Mouse (Mus musculus): ENCODE results near the gene Fam120b. TPM values are rescaled to one million over a fixed set of nuclear protein-coding genes. Genes with fewer than 3 reads are reported as not detected.

The Fam120b gene
- polyA plus RNA-seq, 1 experiment from 2014 or later: 37.2 TPM

DNA sequence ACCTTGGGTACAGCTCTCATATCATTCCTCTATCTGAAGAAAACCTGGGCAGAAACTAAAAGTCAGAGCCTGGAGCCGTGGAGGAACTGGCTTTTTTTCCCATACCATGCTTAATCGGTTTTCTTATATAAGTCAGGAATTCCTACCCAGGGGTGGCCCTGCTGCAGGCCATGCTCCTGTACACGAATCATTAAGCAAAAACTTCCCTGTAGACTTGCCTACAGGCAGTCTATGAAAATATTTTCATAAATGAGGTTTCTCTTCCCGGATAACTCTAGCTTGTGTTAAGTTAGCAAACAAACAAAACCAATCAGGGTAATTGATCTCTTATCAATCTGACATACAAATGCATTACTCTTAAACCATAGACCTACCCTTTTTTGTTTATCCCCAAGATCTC, 7.1 kb upstream of the Fam120b start:
- Histone ChIP-seq H3K4me3 (ENCODE audit: low read depth, low read length) (no peak overlapping the region), H3K9ac (ENCODE audit: low read length) (no peak overlapping the region), H3K4me1 (ENCODE audit: control insufficient read depth, insufficient read depth, low read length) (no peaks in the 10 kb centered on the region), H3K9me3 (ENCODE audit: control insufficient read depth, low read length) (no peaks in the 10 kb centered on the region), H3K27ac (ENCODE audit: low read depth, low read length) (no peak overlapping the region), H3K36me3 (ENCODE audit: control insufficient read depth, insufficient read depth, low read length) (no peaks in the 10 kb centered on the region), H3K4me2 (ENCODE audit: low read depth) (no peak overlapping the region), H3K27me3 (ENCODE audit: control insufficient read depth, insufficient read depth, low read length) (no peaks in the 10 kb centered on the region)
- 77% methylated on average over 4 of the region's 4 CpGs for WGBS
- no peak for ATAC-seq (ENCODE audit: insufficient read depth, low FRiP score, low TSS enrichment)
- no peak for DNase-seq (ENCODE audit: low spot score)

DNA sequence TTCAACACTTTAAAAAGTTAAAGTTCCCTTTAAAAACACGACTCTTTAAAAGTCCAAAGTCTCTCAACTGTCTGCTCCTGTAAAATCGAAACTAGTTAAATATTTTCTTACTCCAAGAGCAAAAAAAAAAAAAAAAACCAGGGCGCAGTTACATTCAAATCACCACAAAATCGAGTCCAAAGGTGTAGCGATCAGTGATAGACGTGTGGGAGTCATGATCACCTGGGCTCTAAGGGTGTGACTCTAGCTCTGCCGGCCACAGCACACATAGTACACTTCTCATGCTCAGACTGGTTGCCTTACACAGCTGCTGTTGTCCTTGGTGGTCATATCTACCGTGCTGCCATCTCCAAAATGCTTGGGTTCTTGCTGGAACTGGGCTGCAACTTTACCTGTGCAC, 6.6 kb upstream of the Fam120b start:
- no peak overlapping the region for H3K9ac ChIP-seq (ENCODE audit: low read length)
- no peaks in the 10 kb centered on the region for H3K4me1 ChIP-seq (ENCODE audit: control insufficient read depth, insufficient read depth, low read length)
- DNase-seq (ENCODE audit: low spot score) (no peak), ATAC-seq (ENCODE audit: insufficient read depth, low FRiP score, low TSS enrichment) (no peak)
- no peak overlapping the region for H3K27ac ChIP-seq (ENCODE audit: low read depth, low read length)
- WGBS: 83% methylated on average over 8 of the region's 8 CpGs
- H3K4me2 ChIP-seq (ENCODE audit: low read depth): no peak overlapping the region
- no peaks in the 10 kb centered on the region for H3K36me3 ChIP-seq (ENCODE audit: control insufficient read depth, insufficient read depth, low read length)
- no peaks in the 10 kb centered on the region for H3K9me3 ChIP-seq (ENCODE audit: control insufficient read depth, low read length)
- no peak overlapping the region for H3K4me3 ChIP-seq (ENCODE audit: low read depth, low read length)
- H3K27me3 ChIP-seq (ENCODE audit: control insufficient read depth, insufficient read depth, low read length): no peaks in the 10 kb centered on the region

DNA sequence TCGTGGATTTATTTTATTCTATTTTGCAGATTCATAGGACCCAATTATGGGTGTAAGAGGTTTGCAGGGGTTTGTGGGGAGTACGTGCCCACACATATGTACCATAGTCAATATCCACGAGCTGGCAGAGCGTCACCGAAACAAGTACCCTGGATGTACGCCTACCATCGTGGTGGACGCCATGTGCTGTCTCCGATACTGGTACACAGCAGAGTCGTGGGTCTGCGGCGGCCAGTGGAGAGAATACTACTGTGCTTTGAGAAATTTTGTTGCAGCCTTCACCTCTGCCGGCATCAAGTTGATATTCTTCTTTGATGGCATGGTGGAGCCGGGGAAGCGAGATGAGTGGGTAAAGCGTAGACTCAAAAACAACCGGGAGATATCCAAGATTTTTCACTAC, 5.7 kb downstream of the Fam120b start:
- no peaks in the 10 kb centered on the region for H3K27me3 ChIP-seq (ENCODE audit: control insufficient read depth, insufficient read depth, low read length)
- peaks cover 8% of the 10 kb centered on the region for H3K4me1 ChIP-seq (ENCODE audit: control insufficient read depth, insufficient read depth, low read length)
- no peaks in the 10 kb centered on the region for H3K9me3 ChIP-seq (ENCODE audit: control insufficient read depth, low read length)
- H3K36me3 ChIP-seq (ENCODE audit: control insufficient read depth, insufficient read depth, low read length): peaks cover 7% of the 10 kb centered on the region; the same call in 1 of the 2 replicates
- no peak overlapping the region for H3K27ac ChIP-seq (ENCODE audit: low read depth, low read length)
- no peak overlapping the region for H3K4me3 ChIP-seq (ENCODE audit: low read depth, low read length)
- no peak overlapping the region for H3K4me2 ChIP-seq (ENCODE audit: low read depth)
- DNase-seq (ENCODE audit: low spot score): no peak
- H3K9ac ChIP-seq (ENCODE audit: low read length): no peak overlapping the region
- WGBS: 97% methylated on average over 17 of the region's 17 CpGs
- ATAC-seq (ENCODE audit: insufficient read depth, low FRiP score, low TSS enrichment): no peak

DNA sequence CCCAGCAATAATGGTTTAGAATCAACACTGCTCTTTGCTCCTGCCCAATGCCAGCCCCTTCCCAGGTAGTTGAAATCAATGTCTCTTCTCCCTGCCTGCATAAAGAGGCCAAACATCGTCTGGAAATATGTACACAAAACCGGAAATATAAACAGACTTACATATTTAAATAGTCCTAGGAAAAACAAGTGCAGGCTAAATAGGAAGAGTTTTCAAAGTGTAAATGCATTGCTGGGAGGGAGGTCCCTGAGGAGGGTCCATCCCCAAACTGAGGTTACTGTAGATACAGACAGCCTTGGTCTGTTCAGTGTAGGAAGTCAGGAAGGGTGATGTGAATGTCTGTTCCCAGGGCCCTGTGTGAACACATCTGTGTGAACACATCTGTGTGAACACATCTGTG, 10.6 kb downstream of the Fam120b start:
- 88% methylated on average over 2 of the region's 2 CpGs for WGBS
- H3K27me3 ChIP-seq (ENCODE audit: control insufficient read depth, insufficient read depth, low read length): no peaks in the 10 kb centered on the region

DNA sequence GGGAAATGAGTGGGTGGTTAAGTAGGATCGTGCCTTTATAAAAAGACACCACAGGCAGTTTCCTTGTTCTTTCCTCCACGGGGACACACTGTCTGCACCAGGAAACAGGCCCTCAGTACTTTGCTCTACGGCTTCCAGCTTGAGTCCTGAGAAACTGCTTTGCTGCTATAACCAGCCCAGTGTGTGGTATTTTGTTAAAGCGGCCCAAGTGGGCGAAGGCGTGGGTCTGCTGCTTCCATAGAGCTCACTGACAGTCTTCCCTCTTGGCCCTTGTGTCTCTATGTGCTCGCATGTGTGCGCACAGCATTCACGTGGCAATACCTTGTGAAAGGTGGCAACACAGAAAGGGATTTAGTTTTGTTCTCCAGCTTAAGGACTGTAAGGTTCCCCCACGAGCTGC, 13.3 kb downstream of the Fam120b start:
- Histone ChIP-seq H3K27ac (ENCODE audit: low read depth, low read length) (no peak overlapping the region), H3K4me1 (ENCODE audit: control insufficient read depth, insufficient read depth, low read length) (no peaks in the 10 kb centered on the region), H3K4me3 (ENCODE audit: low read depth, low read length) (no peak overlapping the region), H3K36me3 (ENCODE audit: control insufficient read depth, insufficient read depth, low read length) (peaks cover 8% of the 10 kb centered on the region; the same call in 1 of the 2 replicates), H3K4me2 (ENCODE audit: low read depth) (no peak overlapping the region), H3K27me3 (ENCODE audit: control insufficient read depth, insufficient read depth, low read length) (no peaks in the 10 kb centered on the region), H3K9ac (ENCODE audit: low read length) (no peak overlapping the region), H3K9me3 (ENCODE audit: control insufficient read depth, low read length) (no peaks in the 10 kb centered on the region)
- ATAC-seq (ENCODE audit: insufficient read depth, low FRiP score, low TSS enrichment) (no peak), DNase-seq (ENCODE audit: low spot score) (no peak)
- WGBS: 89% methylated on average over 10 of the region's 10 CpGs

More for the DNA sequence above, 10.6 kb downstream of the Fam120b start:
- Histone ChIP-seq H3K4me2 (ENCODE audit: low read depth) (no peak overlapping the region), H3K9me3 (ENCODE audit: control insufficient read depth, low read length) (no peaks in the 10 kb centered on the region), H3K27ac (ENCODE audit: low read depth, low read length) (no peak overlapping the region), H3K4me3 (ENCODE audit: low read depth, low read length) (no peak overlapping the region), H3K4me1 (ENCODE audit: control insufficient read depth, insufficient read depth, low read length) (no peaks in the 10 kb centered on the region), H3K36me3 (ENCODE audit: control insufficient read depth, insufficient read depth, low read length) (peaks cover 15% of the 10 kb centered on the region; the same call in 1 of the 2 replicates), H3K9ac (ENCODE audit: low read length) (no peak overlapping the region)
- DNase-seq (ENCODE audit: low spot score) (no peak), ATAC-seq (ENCODE audit: insufficient read depth, low FRiP score, low TSS enrichment) (no peak)

DNA sequence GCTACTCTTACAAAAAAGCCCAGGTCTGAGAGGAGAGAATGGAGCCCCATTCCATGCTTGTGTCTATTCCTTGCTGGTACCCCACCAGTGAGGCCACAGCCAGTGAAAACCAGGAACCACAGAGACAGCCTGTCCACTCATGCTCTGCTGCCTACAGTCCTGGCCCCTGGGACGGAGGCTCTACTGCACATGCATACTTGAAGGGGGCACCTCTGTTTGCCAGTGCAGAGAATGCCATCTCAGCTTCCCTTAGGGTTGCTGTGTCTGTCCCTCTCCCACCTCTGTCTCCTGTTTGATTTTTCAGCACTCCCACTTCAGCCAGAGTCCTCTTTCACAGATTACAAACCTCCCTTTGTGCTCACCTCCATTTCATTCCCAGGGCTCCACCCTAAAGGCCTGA, 14.9 kb downstream of the Fam120b start:
- WGBS: 94% methylated on average over 1 of the region's 1 CpGs
- H3K27me3 ChIP-seq (ENCODE audit: control insufficient read depth, insufficient read depth, low read length): no peaks in the 10 kb centered on the region
- DNase-seq (ENCODE audit: low spot score): no peak
- no peak overlapping the region for H3K27ac ChIP-seq (ENCODE audit: low read depth, low read length)
- H3K4me2 ChIP-seq (ENCODE audit: low read depth): no peak overlapping the region
- ATAC-seq (ENCODE audit: insufficient read depth, low FRiP score, low TSS enrichment): no peak
- H3K4me3 ChIP-seq (ENCODE audit: low read depth, low read length): no peak overlapping the region
- H3K9ac ChIP-seq (ENCODE audit: low read length): no peak overlapping the region
- no peaks in the 10 kb centered on the region for H3K4me1 ChIP-seq (ENCODE audit: control insufficient read depth, insufficient read depth, low read length)
- peaks cover 8% of the 10 kb centered on the region; the same call in 1 of the 2 replicates for H3K36me3 ChIP-seq (ENCODE audit: control insufficient read depth, insufficient read depth, low read length)
- H3K9me3 ChIP-seq (ENCODE audit: control insufficient read depth, low read length): no peaks in the 10 kb centered on the region

DNA sequence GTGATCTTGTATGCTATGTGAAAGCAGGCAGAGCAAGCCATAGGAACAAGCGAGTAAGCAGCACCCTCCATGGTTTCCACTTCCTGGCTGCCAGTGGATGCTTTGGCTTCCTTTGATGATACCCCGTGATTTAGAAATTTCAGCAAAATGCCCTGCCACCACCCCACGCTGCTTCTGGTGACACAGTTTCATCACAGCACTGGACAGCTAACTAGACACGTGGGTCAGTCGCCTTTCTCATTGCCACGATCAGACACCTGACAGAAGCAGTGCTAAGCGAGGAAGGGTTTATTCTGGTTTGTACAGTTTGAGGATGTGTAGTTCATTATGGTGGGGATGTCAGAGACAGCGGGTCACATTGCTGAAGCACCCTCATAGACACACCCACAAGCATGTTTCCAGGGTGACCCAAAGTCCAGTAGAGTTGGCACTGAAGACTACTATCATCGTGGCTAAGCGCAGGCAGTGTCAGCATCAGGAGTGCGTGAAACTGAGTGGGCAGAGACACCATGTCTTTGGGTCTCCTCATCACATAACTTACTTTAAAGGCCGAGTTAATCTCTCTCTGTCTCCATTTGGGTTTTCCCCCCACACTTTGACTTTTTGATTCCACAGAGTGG, 20.7 kb downstream of the Fam120b start:
- 93% methylated on average over 12 of the region's 12 CpGs for WGBS

DNA sequence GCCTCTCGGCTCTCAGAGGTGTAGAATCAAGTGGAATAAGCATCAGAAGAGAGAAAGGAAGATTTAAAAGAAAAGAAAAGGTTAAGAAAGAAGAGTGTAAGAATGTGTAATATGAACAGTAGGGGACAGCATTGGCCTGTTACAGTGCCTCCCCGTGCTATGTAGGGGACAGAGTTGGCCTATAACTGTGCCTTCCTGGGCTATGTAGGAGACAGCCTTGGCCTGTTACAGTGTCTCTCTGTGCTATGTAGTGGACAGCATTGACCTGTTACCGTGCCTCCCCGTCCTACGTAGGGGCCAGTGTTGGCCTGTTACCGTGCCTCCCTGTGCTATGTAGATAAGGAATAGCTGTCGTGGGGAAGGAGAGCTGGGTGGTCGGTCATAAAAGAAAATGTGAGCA, 23.5 kb downstream of the Fam120b start:
- H3K36me3 ChIP-seq (ENCODE audit: control insufficient read depth, insufficient read depth, low read length): peaks cover 26% of the 10 kb centered on the region
- no peak for DNase-seq (ENCODE audit: low spot score)

More for the DNA sequence above, 20.7 kb downstream of the Fam120b start:
- no peak overlapping the region for H3K4me3 ChIP-seq (ENCODE audit: low read depth, low read length)
- no peak overlapping the region for H3K4me2 ChIP-seq (ENCODE audit: low read depth)
- H3K9ac ChIP-seq (ENCODE audit: low read length): no peak overlapping the region
- H3K27ac ChIP-seq (ENCODE audit: low read depth, low read length): no peak overlapping the region
- H3K4me1 ChIP-seq (ENCODE audit: control insufficient read depth, insufficient read depth, low read length): no peaks in the 10 kb centered on the region
- H3K27me3 ChIP-seq (ENCODE audit: control insufficient read depth, insufficient read depth, low read length): no peaks in the 10 kb centered on the region
- peaks cover 14% of the 10 kb centered on the region for H3K36me3 ChIP-seq (ENCODE audit: control insufficient read depth, insufficient read depth, low read length)
- ATAC-seq (ENCODE audit: insufficient read depth, low FRiP score, low TSS enrichment) (no peak), DNase-seq (ENCODE audit: low spot score) (no peak)
- no peaks in the 10 kb centered on the region for H3K9me3 ChIP-seq (ENCODE audit: control insufficient read depth, low read length)

DNA sequence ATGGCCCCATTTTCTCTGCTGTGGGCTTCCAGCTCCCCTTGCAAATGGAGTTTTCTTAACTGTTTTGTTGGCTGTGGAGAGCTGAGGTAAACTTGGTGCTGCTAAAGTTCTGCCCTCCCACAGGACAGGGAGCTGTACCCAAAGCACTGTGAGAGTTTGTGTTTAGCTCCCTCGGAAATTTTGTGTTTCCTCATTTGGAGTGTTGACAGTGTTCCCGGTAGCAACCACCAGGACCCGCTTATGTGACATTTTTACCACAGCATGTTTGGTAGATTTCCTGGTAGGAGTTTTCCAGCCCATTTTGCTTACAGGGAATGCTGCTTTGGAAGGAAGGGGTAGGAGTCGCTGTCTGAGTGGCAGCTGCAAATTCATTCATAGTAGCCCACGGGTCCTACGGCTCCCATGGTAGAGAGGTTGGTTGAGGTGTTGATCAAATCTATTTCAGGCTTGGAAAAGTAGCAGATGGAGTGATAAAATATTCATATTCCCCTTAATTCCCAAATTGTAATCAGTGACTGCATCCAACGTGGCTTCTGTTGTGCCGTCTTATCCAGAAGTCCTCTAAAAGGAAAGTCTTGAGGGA, 24.1 kb downstream of the Fam120b start:
- no peaks in the 10 kb centered on the region for H3K9me3 ChIP-seq (ENCODE audit: control insufficient read depth, low read length)
- DNase-seq (ENCODE audit: low spot score) (no peak), ATAC-seq (ENCODE audit: insufficient read depth, low FRiP score, low TSS enrichment) (no peak)
- 93% methylated on average over 8 of the region's 8 CpGs for WGBS
- no peak overlapping the region for H3K27ac ChIP-seq (ENCODE audit: low read depth, low read length)
- H3K4me2 ChIP-seq (ENCODE audit: low read depth): no peak overlapping the region
- peaks cover 26% of the 10 kb centered on the region for H3K36me3 ChIP-seq (ENCODE audit: control insufficient read depth, insufficient read depth, low read length)
- no peak overlapping the region for H3K4me3 ChIP-seq (ENCODE audit: low read depth, low read length)
- no peaks in the 10 kb centered on the region for H3K4me1 ChIP-seq (ENCODE audit: control insufficient read depth, insufficient read depth, low read length)
- no peak overlapping the region for H3K9ac ChIP-seq (ENCODE audit: low read length)
- no peaks in the 10 kb centered on the region for H3K27me3 ChIP-seq (ENCODE audit: control insufficient read depth, insufficient read depth, low read length)

More for the DNA sequence above, 23.5 kb downstream of the Fam120b start:
- Histone ChIP-seq H3K9me3 (ENCODE audit: control insufficient read depth, low read length) (no peaks in the 10 kb centered on the region), H3K27ac (ENCODE audit: low read depth, low read length) (no peak overlapping the region), H3K4me2 (ENCODE audit: low read depth) (no peak overlapping the region), H3K9ac (ENCODE audit: low read length) (no peak overlapping the region), H3K4me3 (ENCODE audit: low read depth, low read length) (no peak overlapping the region), H3K27me3 (ENCODE audit: control insufficient read depth, insufficient read depth, low read length) (no peaks in the 10 kb centered on the region), H3K4me1 (ENCODE audit: control insufficient read depth, insufficient read depth, low read length) (no peaks in the 10 kb centered on the region)
- WGBS: 91% methylated on average over 8 of the region's 8 CpGs
- no peak for ATAC-seq (ENCODE audit: insufficient read depth, low FRiP score, low TSS enrichment)

All from neural tube, embryonic 11.5 days (tissue).